Mouse (Mus musculus) gastrocnemius, postnatal 36 days (tissue): Measurements from ENCODE around the gene Ppp1r14c. TPM values are rescaled to one million over a fixed set of nuclear protein-coding genes. Genes with fewer than 3 reads are reported as not detected.
"Not testable (repeated sequence)": the region's sequence is repeated elsewhere in the genome, so short reads cannot be mapped to it uniquely, and the experiment has no call there.

Experiments
- DNase-seq, 2 experiments: peaks; one replicate each; pipeline ENCODE4 v3.0.0; 2022
- intact Hi-C: fragments of 180-260 bp; cut with DNase I; formaldehyde crosslinking; loops from one replicate; pipeline ENCODE4 v1.15.1; 2025
- total RNA-seq, 2 experiments: library from RNA; stranded (reverse); gene quantifications; 2 replicates each; pipeline ENCODE4 v1.2.3; 2021

The Ppp1r14c gene
- total RNA-seq, 2 experiments from 2014 or later = 72.2 to 87.7 TPM

GRCm38 (mm10) chr10:3396008-3396795 lies 30.3 kb downstream of the Ppp1r14c start:
- intact Hi-C loops = no loop called here
- no peak for DNase-seq

- DNase-seq = no peak
- intact Hi-C loops = no loop called here
Measured at GRCm38 (mm10) chr10:3397406-3397805, 31.5 kb downstream of the Ppp1r14c start.

GRCm38 (mm10) chr10:3398051-3398450 lies 32.2 kb downstream of the Ppp1r14c start:
- intact Hi-C loops = no loop called here
- DNase-seq = no peak

GRCm38 (mm10) chr10:3402284-3402683 lies 36.4 kb downstream of the Ppp1r14c start:
- intact Hi-C loops = no loop called here
- DNase-seq = no peak

- intact Hi-C loops = no loop called here
- DNase-seq = no peak
Measured at GRCm38 (mm10) chr10:3403416-3404137, 37.7 kb downstream of the Ppp1r14c start.

- intact Hi-C loops = no loop called here
- DNase-seq = no peak
Measured at GRCm38 (mm10) chr10:3404362-3404761, 38.5 kb downstream of the Ppp1r14c start.

GRCm38 (mm10) chr10:3406280-3406679 lies 40.4 kb downstream of the Ppp1r14c start:
- intact Hi-C loops = loop anchor here (5.0 kb wide), 1 partner anchor 39 kb away; the partner anchor contains the start of gene Ppp1r14c

GRCm38 (mm10) chr10:3408036-3408661 lies 42.3 kb downstream of the Ppp1r14c start:
- intact Hi-C loops = loop anchor here (5.0 kb wide), 1 partner anchor 41 kb away; the partner anchor contains the start of gene Ppp1r14c
- DNase-seq = peak in 1 of 2 experiments; percentile 9

More at GRCm38 (mm10) chr10:3406280-3406679, 40.4 kb downstream of the Ppp1r14c start:
- DNase-seq = no peak

GRCm38 (mm10) chr10:3408699-3409098 lies 42.8 kb downstream of the Ppp1r14c start:
- DNase-seq = no peak
- intact Hi-C loops = loop anchor here (5.0 kb wide), 1 partner anchor 41 kb away; the partner anchor contains the start of gene Ppp1r14c

- intact Hi-C loops = loop anchor here (5.0 kb wide), 1 partner anchor 74 kb away; no protein-coding TSS in a partner anchor
- DNase-seq = no peak
Measured at GRCm38 (mm10) chr10:3411222-3411621, 45.4 kb downstream of the Ppp1r14c start.

GRCm38 (mm10) chr10:3411639-3412038 lies 45.8 kb downstream of the Ppp1r14c start:
- DNase-seq = no peak
- intact Hi-C loops = loop anchor here (5.0 kb wide), 1 partner anchor 74 kb away; no protein-coding TSS in a partner anchor

GRCm38 (mm10) chr10:3414813-3415212 lies 49.0 kb downstream of the Ppp1r14c start:
- intact Hi-C loops = loop anchor here (5.0 kb wide), 1 partner anchor 78 kb away; no protein-coding TSS in a partner anchor

GRCm38 (mm10) chr10:3416565-3416964 lies 50.7 kb downstream of the Ppp1r14c start:
- DNase-seq = no peak
- intact Hi-C loops = no loop called here

More at GRCm38 (mm10) chr10:3414813-3415212, 49.0 kb downstream of the Ppp1r14c start:
- peak; percentile 32 to 35 for DNase-seq

- no peak for DNase-seq
- intact Hi-C loops = no loop called here
Measured at GRCm38 (mm10) chr10:3417408-3417807, 51.6 kb downstream of the Ppp1r14c start.

- intact Hi-C loops = no loop called here
- DNase-seq = no peak
Measured at GRCm38 (mm10) chr10:3424016-3424415, 58.2 kb downstream of the Ppp1r14c start.

GRCm38 (mm10) chr10:3427689-3428399 lies 62.0 kb downstream of the Ppp1r14c start:
- intact Hi-C loops = no loop called here
- no peak for DNase-seq

- intact Hi-C loops = no loop called here
- no peak for DNase-seq
Measured at GRCm38 (mm10) chr10:3434848-3435474, 69.1 kb downstream of the Ppp1r14c start.

- no peak for DNase-seq
- intact Hi-C loops = no loop called here
Measured at GRCm38 (mm10) chr10:3440722-3441471, 75.0 kb downstream of the Ppp1r14c start.

GRCm38 (mm10) chr10:3446748-3447147 lies 80.9 kb downstream of the Ppp1r14c start:
- DNase-seq, intact Hi-C loops: not testable (repeated sequence)
